Mouse (Mus musculus): ENCODE measurements around the gene 1700016H13Rik. TPM values are rescaled to one million over a fixed set of nuclear protein-coding genes. Genes with fewer than 3 reads are reported as not detected.

1700016H13Rik gene
- total RNA-seq, 1 experiment: 0.18 TPM

DNA sequence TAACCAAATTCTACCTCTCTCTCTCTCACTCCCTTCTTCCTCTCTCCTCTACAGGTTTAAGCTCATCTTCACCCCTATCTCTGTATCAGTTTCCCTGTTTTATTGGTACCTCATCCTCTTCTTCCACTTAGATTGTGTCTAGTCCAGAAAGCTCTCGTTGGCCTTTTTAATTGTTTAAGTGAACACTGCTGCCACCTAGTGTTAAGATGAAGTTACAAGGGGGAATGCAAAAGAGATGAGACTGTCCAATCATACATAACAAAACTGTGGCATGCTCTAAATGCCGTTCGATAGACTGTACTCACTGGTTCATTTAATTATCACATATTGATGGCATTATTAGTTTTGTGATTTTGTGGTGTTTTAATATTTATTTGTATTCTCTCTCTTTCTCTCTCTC, 3.8 kb upstream of the 1700016H13Rik start:
- in situ Hi-C loops (cut with MboI; ENCODE audit: low sequenced_read_pairs in 2 of 2, unreplicated experiment in 2 of 2): loop anchor here (10.0 to 25.0 kb wide), 2 partner anchors 297 to 305 kb away; no protein-coding TSS in a partner anchor
- H3K4me3 ChIP-seq (ENCODE audit: insufficient read depth in 1 of 2, low read depth in 1 of 2, low read length in 2 of 2, poor library complexity in 1 of 2, severe bottlenecking in 1 of 2): no peak overlapping the region
- no peaks in the 10 kb centered on the region for H3K9me3 ChIP-seq (ENCODE audit: control insufficient read depth, insufficient read depth, low read depth, low read length)
- H3K27ac ChIP-seq (ENCODE audit: insufficient read depth, low read depth, low read length, poor library complexity, severe bottlenecking): no peak overlapping the region
- no peak for TF ChIP-seq CHD2 (IDR thresholded peaks at IDR 0.05; ENCODE audit: low read depth, low read length)
- no peak for TF ChIP-seq HCFC1 (IDR thresholded peaks at IDR 0.05; ENCODE audit: borderline replicate concordance, insufficient read depth, low read length)
- no peak for TF ChIP-seq ZNF384 (IDR thresholded peaks at IDR 0.05; ENCODE audit: low read depth, low read length)
- no peak for TF ChIP-seq MAFK (IDR thresholded peaks at IDR 0.05; ENCODE audit: insufficient read depth, low read depth, low read length)
- no peak for TF ChIP-seq ZC3H11A (IDR thresholded peaks at IDR 0.05; ENCODE audit: borderline replicate concordance, low read depth, low read length)
- peaks cover 0 to 8% of the 10 kb centered on the region in 2 experiments; a peak in 1 of 4 replicates for H3K4me1 ChIP-seq (ENCODE audit: control insufficient read depth in 2 of 2, insufficient read depth in 2 of 2, low read length in 2 of 2, poor library complexity in 1 of 2)
- H3K9ac ChIP-seq (ENCODE audit: insufficient read depth, low read depth, low read length, poor library complexity, severe bottlenecking): no peak overlapping the region
- H3K36me3 ChIP-seq (ENCODE audit: control insufficient read depth, insufficient read depth, low read length, poor library complexity, severe bottlenecking): no peaks in the 10 kb centered on the region
- DNase-seq (ENCODE audit: low read depth, low spot score): peak; percentile 62

- in situ Hi-C loops (cut with MboI; ENCODE audit: low sequenced_read_pairs in 2 of 2, unreplicated experiment in 2 of 2): loop anchor here (10.0 to 25.0 kb wide), 2 partner anchors 297 to 304 kb away; no protein-coding TSS in a partner anchor
- DNase-seq (ENCODE audit: low read depth, low spot score): no peak
- H3K9me3 ChIP-seq (ENCODE audit: control insufficient read depth, insufficient read depth, low read depth, low read length): no peaks in the 10 kb centered on the region
- no peak overlapping the region for H3K9ac ChIP-seq (ENCODE audit: insufficient read depth, low read depth, low read length, poor library complexity, severe bottlenecking)
- no peak for TF ChIP-seq ZC3H11A (IDR thresholded peaks at IDR 0.05; ENCODE audit: borderline replicate concordance, low read depth, low read length)
- no peak for TF ChIP-seq CHD2 (IDR thresholded peaks at IDR 0.05; ENCODE audit: low read depth, low read length)
- no peak for TF ChIP-seq MAFK (IDR thresholded peaks at IDR 0.05; ENCODE audit: insufficient read depth, low read depth, low read length)
- TF ChIP-seq HCFC1 (IDR thresholded peaks at IDR 0.05; ENCODE audit: borderline replicate concordance, insufficient read depth, low read length): no peak
- no peak for TF ChIP-seq ZNF384 (IDR thresholded peaks at IDR 0.05; ENCODE audit: low read depth, low read length)
- H3K4me3 ChIP-seq (ENCODE audit: insufficient read depth in 1 of 2, low read depth in 1 of 2, low read length in 2 of 2, poor library complexity in 1 of 2, severe bottlenecking in 1 of 2): no peak overlapping the region
- no peaks in the 10 kb centered on the region for H3K36me3 ChIP-seq (ENCODE audit: control insufficient read depth, insufficient read depth, low read length, poor library complexity, severe bottlenecking)
- peaks cover 0 to 7% of the 10 kb centered on the region in 2 experiments; a peak in 1 of 4 replicates for H3K4me1 ChIP-seq (ENCODE audit: control insufficient read depth in 2 of 2, insufficient read depth in 2 of 2, low read length in 2 of 2, poor library complexity in 1 of 2)
- H3K27ac ChIP-seq (ENCODE audit: insufficient read depth, low read depth, low read length, poor library complexity, severe bottlenecking): no peak overlapping the region
Observed at GRCm38 (mm10) chr5:103658921-103659320, 3.1 kb upstream of the 1700016H13Rik start.

DNA sequence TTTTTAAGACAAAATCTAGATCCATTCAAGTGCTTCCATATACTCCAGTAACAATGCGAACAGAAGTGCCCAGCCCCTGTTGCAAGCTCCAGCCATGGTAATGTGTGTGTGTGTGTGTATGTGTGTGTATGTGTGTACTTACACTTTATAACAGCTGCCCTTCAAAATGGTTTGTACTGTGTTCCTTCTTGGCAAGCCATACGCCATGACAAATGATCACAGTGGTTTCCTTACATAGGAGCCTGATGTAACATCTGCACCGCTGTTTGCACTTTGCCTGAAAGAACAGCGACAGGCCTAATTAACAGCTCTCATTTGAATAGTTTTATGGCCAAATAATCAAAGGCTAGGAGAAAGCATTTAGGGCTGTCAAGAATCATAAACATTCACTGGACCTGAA, 1.0 kb downstream of the 1700016H13Rik start:
- in situ Hi-C loops (cut with MboI; ENCODE audit: low sequenced_read_pairs in 2 of 2, unreplicated experiment in 2 of 2): loop anchor here (10.0 to 25.0 kb wide), 2 partner anchors 292 to 300 kb away; no protein-coding TSS in a partner anchor
- H3K9me3 ChIP-seq (ENCODE audit: control insufficient read depth, insufficient read depth, low read depth, low read length): no peaks in the 10 kb centered on the region
- peak overlapping the region in 1 of 2 experiments; percentile 50; a peak in 2 of 4 replicates for H3K4me3 ChIP-seq (ENCODE audit: insufficient read depth in 1 of 2, low read depth in 1 of 2, low read length in 2 of 2, poor library complexity in 1 of 2, severe bottlenecking in 1 of 2)
- H3K36me3 ChIP-seq (ENCODE audit: control insufficient read depth, insufficient read depth, low read length, poor library complexity, severe bottlenecking): no peaks in the 10 kb centered on the region
- no peak overlapping the region for H3K9ac ChIP-seq (ENCODE audit: insufficient read depth, low read depth, low read length, poor library complexity, severe bottlenecking)
- DNase-seq (ENCODE audit: low read depth, low spot score): no peak
- H3K4me1 ChIP-seq (ENCODE audit: control insufficient read depth in 2 of 2, insufficient read depth in 2 of 2, low read length in 2 of 2, poor library complexity in 1 of 2): peaks cover 0 to 5% of the 10 kb centered on the region in 2 experiments; a peak in 1 of 4 replicates
- H3K27ac ChIP-seq (ENCODE audit: insufficient read depth, low read depth, low read length, poor library complexity, severe bottlenecking): no peak overlapping the region
- no peak for TF ChIP-seq HCFC1 (IDR thresholded peaks at IDR 0.05; ENCODE audit: borderline replicate concordance, insufficient read depth, low read length)
- TF ChIP-seq ZC3H11A (IDR thresholded peaks at IDR 0.05; ENCODE audit: borderline replicate concordance, low read depth, low read length): no peak
- TF ChIP-seq MAFK (IDR thresholded peaks at IDR 0.05; ENCODE audit: insufficient read depth, low read depth, low read length): no peak

DNA sequence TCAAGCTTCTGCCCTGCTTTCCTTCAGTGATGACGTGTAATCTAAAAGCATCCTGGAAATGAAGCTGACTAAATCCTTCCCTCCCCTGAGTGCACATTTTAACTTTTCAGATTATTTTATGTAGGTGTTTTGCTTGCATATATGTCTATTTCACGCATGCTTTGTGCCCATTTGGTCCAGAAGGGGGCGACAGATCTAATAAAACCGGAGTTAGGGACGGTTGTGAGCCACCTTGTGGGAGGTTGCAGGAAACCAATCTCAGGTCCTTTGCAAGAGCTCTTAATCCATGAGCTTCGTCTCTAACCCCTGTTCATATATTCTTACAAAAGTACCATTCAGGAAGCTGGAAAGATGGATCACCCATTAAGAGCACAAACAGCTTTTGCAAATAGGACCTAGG, 1.6 kb downstream of the 1700016H13Rik start:
- TF ChIP-seq CHD2 (IDR thresholded peaks at IDR 0.05; ENCODE audit: low read depth, low read length) (no peak), ZNF384 (IDR thresholded peaks at IDR 0.05; ENCODE audit: low read depth, low read length) (no peak), ZC3H11A (IDR thresholded peaks at IDR 0.05; ENCODE audit: borderline replicate concordance, low read depth, low read length) (peak; percentile 74), HCFC1 (IDR thresholded peaks at IDR 0.05; ENCODE audit: borderline replicate concordance, insufficient read depth, low read length) (no peak), MAFK (IDR thresholded peaks at IDR 0.05; ENCODE audit: insufficient read depth, low read depth, low read length) (no peak)
- Histone ChIP-seq H3K9ac (ENCODE audit: insufficient read depth, low read depth, low read length, poor library complexity, severe bottlenecking) (no peak overlapping the region), H3K9me3 (ENCODE audit: control insufficient read depth, insufficient read depth, low read depth, low read length) (no peaks in the 10 kb centered on the region), H3K4me3 (ENCODE audit: insufficient read depth in 1 of 2, low read depth in 1 of 2, low read length in 2 of 2, poor library complexity in 1 of 2, severe bottlenecking in 1 of 2) (no peak overlapping the region), H3K27ac (ENCODE audit: insufficient read depth, low read depth, low read length, poor library complexity, severe bottlenecking) (no peak overlapping the region), H3K4me1 (ENCODE audit: control insufficient read depth in 2 of 2, insufficient read depth in 2 of 2, low read length in 2 of 2, poor library complexity in 1 of 2) (peaks cover 0 to 5% of the 10 kb centered on the region in 2 experiments; a peak in 1 of 4 replicates), H3K36me3 (ENCODE audit: control insufficient read depth, insufficient read depth, low read length, poor library complexity, severe bottlenecking) (no peaks in the 10 kb centered on the region)
- peak; percentile 95 for DNase-seq (ENCODE audit: low read depth, low spot score)
- in situ Hi-C loops (cut with MboI; ENCODE audit: low sequenced_read_pairs in 2 of 2, unreplicated experiment in 2 of 2): loop anchor here (10.0 to 25.0 kb wide), 2 partner anchors 292 to 299 kb away; no protein-coding TSS in a partner anchor
